Mouse (Mus musculus) adrenal gland, adult 8-10 months (tissue): ENCODE measurements around the gene Gm37240. TPM values are rescaled to one million over a fixed set of nuclear protein-coding genes. Genes with fewer than 3 reads are reported as not detected.

Experiments
- DNase-seq: peaks from one replicate; pipeline ENCODE4 v3.0.0; 2022
- total RNA-seq, 4 experiments: library from RNA; stranded (reverse); gene quantifications; 2 replicates each; pipeline ENCODE4 v1.2.4; 2022

The Gm37240 gene
- total RNA-seq, 4 experiments from 2014 or later: 5.4 to 9.8 (median 7.2) TPM

- no peak for DNase-seq
These were observed 8.4 kb downstream of the Gm37240 start for GRCm38 (mm10) chr3:85878911-85879310.

GRCm38 (mm10) chr3:85863996-85864395 lies 23.3 kb downstream of the Gm37240 start:
- DNase-seq: no peak

GRCm38 (mm10) chr3:85862886-85863285 lies 24.4 kb downstream of the Gm37240 start:
- DNase-seq: no peak

GRCm38 (mm10) chr3:85860996-85861395 lies 26.3 kb downstream of the Gm37240 start:
- DNase-seq: no peak

GRCm38 (mm10) chr3:85859311-85859710 lies 28.0 kb downstream of the Gm37240 start:
- no peak for DNase-seq

GRCm38 (mm10) chr3:85858140-85859135 lies 28.9 kb downstream of the Gm37240 start:
- no peak for DNase-seq

GRCm38 (mm10) chr3:85857083-85857482 lies 30.2 kb downstream of the Gm37240 start:
- DNase-seq: no peak

- no peak for DNase-seq
These were observed 31.4 kb downstream of the Gm37240 start for GRCm38 (mm10) chr3:85855947-85856346.

GRCm38 (mm10) chr3:85855043-85855442 lies 32.3 kb downstream of the Gm37240 start:
- no peak for DNase-seq

- DNase-seq: no peak
These were observed 33.2 kb downstream of the Gm37240 start for GRCm38 (mm10) chr3:85854143-85854542.

- DNase-seq: no peak
These were observed 33.6 kb downstream of the Gm37240 start for GRCm38 (mm10) chr3:85853715-85854114.

- DNase-seq: no peak
These were observed 37.2 kb downstream of the Gm37240 start for GRCm38 (mm10) chr3:85850079-85850478.

- DNase-seq: no peak
These were observed 41.0 kb downstream of the Gm37240 start for GRCm38 (mm10) chr3:85846316-85846715.

GRCm38 (mm10) chr3:85845341-85845740 lies 42.0 kb downstream of the Gm37240 start:
- DNase-seq: no peak

GRCm38 (mm10) chr3:85842881-85843218 lies 44.5 kb downstream of the Gm37240 start:
- DNase-seq: no peak

GRCm38 (mm10) chr3:85842177-85842880 lies 45.0 kb downstream of the Gm37240 start:
- DNase-seq: no peak

- DNase-seq: no peak
These were observed 45.7 kb downstream of the Gm37240 start for GRCm38 (mm10) chr3:85841454-85842176.

GRCm38 (mm10) chr3:85833627-85834026 lies 53.7 kb downstream of the Gm37240 start:
- no peak for DNase-seq

GRCm38 (mm10) chr3:85832490-85833155 lies 54.7 kb downstream of the Gm37240 start:
- no peak for DNase-seq

GRCm38 (mm10) chr3:85831785-85832184 lies 55.5 kb downstream of the Gm37240 start:
- no peak for DNase-seq

- no peak for DNase-seq
These were observed 58.3 kb downstream of the Gm37240 start for GRCm38 (mm10) chr3:85829047-85829446.

GRCm38 (mm10) chr3:85827815-85828214 lies 59.5 kb downstream of the Gm37240 start:
- DNase-seq: no peak
